Mouse (Mus musculus) cerebellum, postnatal 36 days (tissue): ENCODE measurements around the gene Uqcrfs1.
A peak's percentile ranks its signal among the peaks of the same experiment; 100 is the strongest.

Experiments used
- DNase-seq, 2 experiments: peaks; one replicate each; pipeline ENCODE4 v3.0.0; 2021 to 2022; ENCODE audit warnings: mixed read lengths in 2 of 2

The Uqcrfs1 gene

DNA sequence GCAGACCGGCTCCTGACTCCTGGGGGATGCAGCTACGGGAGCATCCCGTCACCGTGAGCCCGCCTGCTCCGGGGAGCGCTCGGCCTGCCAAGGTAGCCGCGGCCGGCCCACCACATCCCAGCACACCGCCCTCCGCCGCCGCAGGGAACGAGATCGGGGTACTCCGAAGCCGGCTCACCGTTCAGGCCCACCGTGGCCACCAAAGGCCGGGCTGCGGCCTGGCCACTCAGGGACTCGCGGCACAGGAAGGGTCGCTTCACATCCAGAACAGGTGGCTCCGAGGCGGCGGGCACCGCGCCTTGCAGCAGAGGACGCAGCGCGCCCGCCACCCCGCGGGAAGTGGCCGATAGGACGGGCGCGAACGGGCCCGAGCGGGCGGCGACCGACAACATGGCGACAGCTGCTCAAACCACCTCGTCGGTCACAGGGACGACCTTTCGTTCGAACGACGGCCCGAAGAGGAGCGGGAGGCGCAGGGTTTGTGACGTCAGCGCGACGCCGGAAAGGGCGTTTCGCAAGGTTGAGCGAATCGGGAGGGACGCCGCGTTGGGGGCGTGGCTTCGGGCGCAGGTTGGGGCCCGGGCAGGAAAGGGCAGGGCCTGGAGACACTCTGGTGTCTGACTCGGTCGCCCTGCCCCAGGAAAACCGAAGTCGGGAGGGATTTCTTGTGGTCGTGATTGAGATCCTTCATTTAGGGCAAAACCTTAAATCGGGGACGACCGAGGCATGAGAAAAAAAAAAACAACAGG lies at the start of gene Uqcrfs1:
TSS of gene Uqcrfs1 (minus strand) at position 507 of the 749 bp plus-strand sequence.
- peak; percentile 98 to 99 for DNase-seq

DNA sequence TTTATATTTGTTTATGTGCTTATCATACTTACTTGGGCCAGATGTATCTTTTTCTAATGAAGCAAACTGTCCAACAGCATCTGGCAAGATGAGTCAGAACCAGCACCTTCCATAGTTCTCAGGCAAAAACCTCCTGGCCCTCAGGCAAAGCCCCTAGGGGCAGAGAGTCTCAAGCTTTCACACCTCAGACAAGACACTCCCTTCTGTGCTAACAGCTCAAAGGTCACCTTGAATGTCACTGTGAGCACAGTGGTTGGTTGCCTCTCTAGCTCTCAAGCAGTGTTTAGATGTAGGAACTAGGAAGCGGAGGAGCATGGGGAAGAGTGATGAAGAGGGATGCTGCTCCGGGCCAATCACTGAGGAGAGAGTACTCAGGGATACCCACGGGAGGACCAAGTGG lies 40.6 kb upstream of the Uqcrfs1 start:
- DNase-seq: no peak

DNA sequence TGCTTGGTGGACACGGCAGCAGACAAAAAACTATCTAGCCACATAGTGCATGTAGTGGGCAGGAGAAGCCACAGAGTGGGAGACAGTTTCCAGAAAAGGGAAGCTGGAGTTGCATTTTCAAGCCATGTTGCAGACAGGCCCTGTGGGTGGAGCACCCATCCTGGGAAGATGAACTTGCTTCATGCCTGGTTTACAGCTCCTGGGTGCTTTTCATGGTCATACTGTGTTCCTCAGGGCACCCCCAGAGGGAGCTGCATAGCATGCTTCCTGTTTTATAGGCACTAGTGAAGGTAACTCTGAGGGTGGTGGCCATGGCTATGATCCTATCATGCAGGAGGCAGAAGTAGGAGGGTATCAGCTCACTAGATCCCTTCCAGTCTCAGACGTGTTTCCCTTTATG lies 37.4 kb upstream of the Uqcrfs1 start:
- DNase-seq: no peak

DNA sequence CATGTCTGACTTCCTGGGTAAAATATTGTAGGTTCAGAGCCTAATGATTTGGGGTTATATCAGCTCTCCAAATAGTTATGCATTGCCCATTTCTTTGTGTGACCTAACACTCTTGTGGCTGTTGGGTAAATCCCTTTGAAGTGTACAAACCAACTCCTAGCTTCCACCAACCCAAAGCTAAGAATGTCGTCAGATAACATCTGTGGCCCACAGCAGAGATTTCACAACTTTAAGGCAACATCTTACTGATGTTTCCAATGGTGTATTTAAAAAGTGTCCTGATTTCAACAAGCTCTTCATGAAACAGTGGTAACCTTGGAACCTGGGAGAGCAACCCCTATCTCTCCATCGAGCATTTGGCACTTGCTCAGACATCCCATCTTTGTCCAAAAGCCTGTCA lies 33.6 kb upstream of the Uqcrfs1 start:
- DNase-seq: no peak

DNA sequence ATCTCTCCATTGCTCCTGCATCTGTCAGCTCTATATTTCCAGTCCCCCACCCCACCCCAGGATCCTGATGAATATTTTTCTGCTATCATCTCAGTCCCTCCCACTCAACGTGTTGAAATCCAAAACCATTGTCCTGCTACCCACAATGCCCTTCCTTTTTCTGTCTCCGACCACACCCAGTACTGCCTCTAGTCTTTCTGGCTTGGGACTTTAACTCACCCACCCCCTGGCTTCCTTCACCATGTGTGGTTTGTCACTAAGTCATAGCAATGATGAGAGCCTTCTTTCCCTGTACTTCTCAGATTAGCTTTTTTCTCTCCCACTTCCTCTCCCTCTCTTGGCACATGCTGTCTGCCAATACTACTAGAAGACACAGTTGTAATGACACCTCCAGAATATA lies 31.7 kb upstream of the Uqcrfs1 start:
- no peak for DNase-seq

- DNase-seq: no peak
Observed at GRCm38 (mm10) chr13:30572971-30573370, 27.8 kb upstream of the Uqcrfs1 start.

DNA sequence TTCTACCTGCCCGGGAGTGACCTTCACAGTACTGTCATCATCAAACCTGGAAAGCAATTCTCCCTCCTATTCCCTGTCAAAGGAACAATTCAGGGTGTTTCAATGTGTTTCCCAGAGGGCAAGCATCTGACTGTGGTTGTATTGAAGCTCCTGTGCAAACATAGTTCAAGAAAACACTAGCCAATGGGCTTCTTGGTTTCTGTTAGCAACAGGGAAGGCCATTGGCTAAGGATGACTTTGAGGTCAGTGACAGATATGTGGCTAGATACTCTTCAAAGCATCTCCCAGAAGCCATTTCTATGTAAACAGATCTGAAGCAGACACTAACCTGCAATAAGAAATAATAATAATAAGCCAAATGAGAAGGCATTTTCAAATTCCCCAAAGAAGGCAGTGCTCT lies 25.0 kb upstream of the Uqcrfs1 start:
- no peak for DNase-seq

DNA sequence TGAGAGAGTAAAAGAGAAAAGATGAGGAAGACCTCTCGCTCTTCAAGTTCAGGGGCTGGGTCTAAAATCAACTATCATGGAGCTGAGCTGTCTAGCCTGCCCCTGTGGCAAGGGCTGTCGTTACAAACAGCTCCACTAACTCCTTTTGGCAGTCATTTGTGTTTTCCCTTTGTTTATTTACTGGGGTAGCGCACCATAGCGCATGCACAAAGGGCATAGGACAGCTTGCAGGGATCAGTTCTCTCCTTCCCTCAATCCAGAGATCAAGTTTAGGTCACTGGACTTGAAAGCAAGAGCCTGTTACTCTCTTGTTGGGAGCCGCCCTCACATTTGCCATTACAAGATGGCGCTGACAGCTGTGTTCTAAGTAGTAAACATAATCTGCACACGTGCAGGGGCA lies 22.4 kb upstream of the Uqcrfs1 start:
- DNase-seq: no peak

DNA sequence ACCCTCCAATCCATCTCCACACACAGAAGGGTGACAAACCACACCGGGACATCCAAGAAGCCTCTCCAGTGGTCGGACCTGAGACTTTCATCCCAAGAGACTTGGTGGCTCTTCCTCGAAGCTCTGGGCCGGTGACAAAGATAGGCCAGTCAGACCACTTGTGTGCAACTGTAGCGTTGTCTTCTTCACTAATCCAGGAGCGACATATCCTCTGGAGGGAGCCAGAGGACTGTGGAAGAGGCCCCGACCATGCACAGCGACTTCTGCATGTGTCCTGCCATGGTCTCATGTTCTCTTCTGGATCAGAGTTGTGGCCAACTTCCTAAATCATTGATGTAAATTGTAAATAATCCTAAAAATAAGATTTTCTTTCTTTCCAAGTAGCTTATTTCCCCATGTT lies 21.6 kb upstream of the Uqcrfs1 start:
- peak in 1 of 2 experiments; percentile 15 for DNase-seq

GRCm38 (mm10) chr13:30560603-30561002 lies 15.4 kb upstream of the Uqcrfs1 start:
- DNase-seq: no peak

- no peak for DNase-seq
Observed at GRCm38 (mm10) chr13:30560052-30560451, 14.9 kb upstream of the Uqcrfs1 start.

DNA sequence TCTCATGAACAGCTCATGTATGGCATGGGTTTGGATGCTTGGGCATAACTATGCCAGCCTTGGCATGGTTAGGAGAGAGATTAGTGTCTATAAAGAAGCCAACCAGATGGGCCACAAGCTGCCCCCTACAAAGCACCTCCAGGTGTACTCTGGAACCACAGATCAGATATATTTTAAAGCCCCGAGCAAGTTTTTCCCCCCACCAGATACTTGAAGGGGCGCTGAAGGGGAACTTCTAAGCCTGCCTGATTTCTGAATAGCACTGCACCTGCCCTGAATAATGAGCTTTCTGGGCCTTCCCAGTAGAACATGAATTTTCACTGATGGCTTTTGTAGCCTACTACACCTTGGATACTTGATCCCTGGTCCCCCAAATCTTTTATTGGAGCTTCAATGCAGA lies 12.6 kb upstream of the Uqcrfs1 start:
- no peak for DNase-seq

DNA sequence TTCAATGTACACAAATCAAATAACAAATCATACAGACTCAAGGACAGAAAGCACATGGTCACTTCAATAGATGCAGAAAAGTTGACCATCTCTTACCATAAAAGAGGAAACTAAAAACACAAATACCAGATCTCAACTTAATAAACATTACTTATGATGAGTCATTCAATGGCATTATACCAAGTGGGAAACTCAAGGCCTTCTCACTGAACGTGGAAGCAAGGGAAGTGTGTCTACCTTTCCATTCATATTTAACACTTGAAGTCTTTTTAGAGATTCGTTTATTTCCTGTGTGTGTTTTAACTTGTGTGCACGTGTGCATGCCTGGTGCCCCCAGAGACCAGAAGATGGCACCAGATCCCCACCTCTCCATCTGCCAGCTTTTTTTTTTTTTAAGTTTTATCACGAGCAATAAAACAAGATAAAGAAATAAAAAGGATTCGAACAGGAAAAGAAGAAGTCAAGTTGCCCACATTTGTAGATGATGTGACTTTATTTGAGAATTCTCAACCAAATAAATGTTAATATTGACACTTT lies 8.0 kb upstream of the Uqcrfs1 start:
- no peak for DNase-seq

DNA sequence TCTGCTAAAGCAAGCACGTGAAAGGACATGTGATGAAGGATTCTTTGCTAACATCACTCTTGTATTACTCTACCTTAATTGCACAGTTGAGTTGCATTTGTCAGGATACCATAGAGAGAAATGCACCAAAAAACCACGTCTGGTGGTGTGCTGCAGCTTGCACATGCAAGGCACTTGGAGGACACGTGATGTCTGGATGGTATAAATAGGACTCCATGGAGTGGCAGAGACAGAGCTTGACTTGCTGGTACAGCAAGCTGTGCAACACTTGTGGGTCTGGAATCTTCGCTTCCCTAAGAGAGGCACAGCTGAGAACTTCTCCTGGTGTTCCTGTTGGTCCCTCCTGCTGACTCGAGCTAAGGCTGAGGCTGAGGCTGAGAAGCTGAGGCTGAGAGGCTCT lies 4.2 kb upstream of the Uqcrfs1 start:
- no peak for DNase-seq

DNA sequence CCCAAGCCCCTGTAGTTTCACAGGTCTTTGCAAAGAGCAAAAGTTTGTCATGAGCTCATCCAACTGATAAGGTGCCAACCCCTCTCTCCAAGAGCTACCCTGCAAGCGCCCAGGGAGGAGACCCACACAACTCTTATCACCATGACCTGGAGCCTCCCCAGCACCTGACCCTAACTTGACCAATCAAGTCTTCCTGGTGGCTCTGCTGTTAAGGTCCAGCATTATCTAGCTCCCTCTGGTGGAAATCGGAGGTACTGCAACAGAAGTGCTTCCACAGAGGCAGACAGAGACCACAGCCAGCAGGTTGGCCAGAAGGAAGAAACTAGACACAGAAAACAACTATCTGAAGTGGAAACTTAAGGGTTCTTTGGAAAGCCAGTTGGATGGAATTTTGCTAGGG lies 3.7 kb upstream of the Uqcrfs1 start:
- peak; percentile 66 to 80 for DNase-seq

- peak; percentile 20 to 49 for DNase-seq
Observed at GRCm38 (mm10) chr13:30530761-30531160, 14.4 kb downstream of the Uqcrfs1 start.

GRCm38 (mm10) chr13:30524961-30525360 lies 20.2 kb downstream of the Uqcrfs1 start:
- DNase-seq: no peak

- no peak for DNase-seq
Observed at GRCm38 (mm10) chr13:30523971-30524370, 21.2 kb downstream of the Uqcrfs1 start.

DNA sequence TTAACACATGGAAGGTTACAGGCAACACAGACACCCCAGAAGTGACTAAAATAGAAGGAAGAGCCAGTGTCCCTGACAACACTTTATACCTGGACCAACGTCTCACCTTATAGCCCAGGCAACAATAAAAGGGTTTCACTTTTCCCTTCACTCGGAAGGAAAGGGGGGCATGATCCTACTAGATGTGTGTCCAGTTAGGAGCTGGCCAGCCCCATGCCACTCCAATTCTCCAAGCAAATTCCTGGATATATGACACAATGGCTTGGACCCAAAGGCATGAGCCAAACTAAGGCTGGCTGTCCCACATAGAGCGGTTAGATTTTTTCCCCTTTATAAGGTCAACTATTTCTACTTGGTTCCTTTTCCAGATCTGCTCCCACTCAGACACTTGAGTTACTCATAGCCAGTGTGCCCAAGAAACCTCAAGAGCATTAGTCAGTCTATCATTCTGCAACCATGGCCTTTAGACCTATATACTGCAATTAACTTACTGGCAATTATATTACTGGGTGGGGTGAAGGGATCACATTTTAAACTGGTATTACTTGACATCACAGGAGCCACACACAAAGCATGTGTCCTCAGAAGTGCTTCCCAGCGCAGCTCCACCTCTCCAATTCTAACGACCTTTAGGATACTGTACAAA lies 21.8 kb downstream of the Uqcrfs1 start:
- no peak for DNase-seq

GRCm38 (mm10) chr13:30521282-30521902 lies 23.8 kb downstream of the Uqcrfs1 start:
- DNase-seq: no peak

- no peak for DNase-seq
Observed at GRCm38 (mm10) chr13:30518191-30518590, 27.0 kb downstream of the Uqcrfs1 start.

GRCm38 (mm10) chr13:30507651-30508050 lies 37.5 kb downstream of the Uqcrfs1 start:
- no peak for DNase-seq

DNA sequence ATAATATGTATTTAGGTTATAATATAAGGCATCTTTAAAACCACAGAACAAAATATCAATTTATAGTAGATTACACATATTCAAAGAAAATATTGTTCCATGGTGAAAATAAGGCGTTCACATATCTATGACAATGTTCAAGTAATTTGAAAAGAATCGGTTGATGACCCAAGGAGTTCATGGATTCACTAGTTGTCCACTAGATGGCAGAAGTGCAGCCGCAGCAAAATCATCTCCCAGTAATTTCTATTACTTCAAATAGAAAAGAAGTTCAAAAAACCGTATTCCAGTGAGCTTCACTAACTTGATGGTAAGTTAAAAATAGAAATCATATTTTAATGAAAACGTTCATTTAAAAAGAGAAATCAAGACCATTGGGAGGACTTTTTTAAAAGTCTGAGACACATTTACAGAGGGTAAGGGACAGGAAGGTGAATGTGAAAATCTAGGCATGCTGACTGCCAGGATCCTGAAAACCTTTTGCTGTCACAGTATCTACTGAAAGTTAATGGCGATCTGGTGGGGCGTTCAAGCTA lies 43.2 kb downstream of the Uqcrfs1 start:
- DNase-seq: peak in 1 of 2 experiments; percentile 5
